Mouse (Mus musculus) stomach, embryonic 15.5 days (tissue): ENCODE results near the gene Nrxn3. TPM values are rescaled to one million over a fixed set of nuclear protein-coding genes. Genes with fewer than 3 reads are reported as not detected.

ENCODE experiments used
- ATAC-seq: fragments of 200-750 bp; cut with Nextera tagmentation; 2 replicates; pipeline ENCODE4 v1.8.0; 2017; ENCODE audit warnings: low read depth, moderate number of reproducible peaks, moderate TSS enrichment; ENCODE audit not compliant: insufficient read depth, low FRiP score
- H3K27ac ChIP-seq: fragments of 300-500 bp; sonication (generic); 2 replicates; pipeline ENCODE4 v1.5.1; 2015; ENCODE audit warnings: mild to moderate bottlenecking, inconsistent platforms
- H3K27me3 ChIP-seq: fragments of 300-500 bp; sonication (generic); replicated peaks from 2 replicates; pipeline ENCODE4 v1.6.1; 2015; ENCODE audit warnings: inconsistent platforms
- H3K36me3 ChIP-seq: fragments of 300-500 bp; sonication (generic); 2 replicates; pipeline ENCODE4 v1.6.1; 2015; ENCODE audit warnings: inconsistent platforms
- H3K4me1 ChIP-seq: fragments of 300-500 bp; sonication (generic); 2 replicates; pipeline ENCODE4 v1.6.1; 2015; ENCODE audit warnings: inconsistent platforms
- H3K4me2 ChIP-seq: fragments of 300-500 bp; sonication (generic); 2 replicates; pipeline ENCODE4 v1.6.1; 2015; ENCODE audit warnings: mild to moderate bottlenecking, inconsistent platforms
- H3K4me3 ChIP-seq: fragments of 300-500 bp; sonication (generic); replicated peaks from 2 replicates; pipeline ENCODE4 v1.5.1; 2015; ENCODE audit warnings: inconsistent platforms
- H3K9ac ChIP-seq: fragments of 300-500 bp; sonication (generic); 2 replicates; pipeline ENCODE4 v1.6.1; 2015; ENCODE audit warnings: inconsistent platforms
- H3K9me3 ChIP-seq: fragments of 300-500 bp; sonication (generic); 2 replicates; pipeline ENCODE4 v1.6.1; 2016; ENCODE audit warnings: inconsistent platforms
- WGBS: fragments of 180-500 bp; shearing (Covaris S2); methylation state at CpG from one replicate; pipeline ENCODE4 v1.1.7; 2015; 5-methylcytosine and 5-hydroxymethylcytosine counted together
- polyA plus RNA-seq: library from polyadenylated mRNA; unstranded; fragments of >200 nt; fragmentation: Nextera tagmentation; extraction: Ambion mirVana; gene quantifications from 2 replicates; pipeline ENCODE4 v1.2.1, GENCODE M21; 2015

The Nrxn3 gene
- polyA plus RNA-seq, 1 experiment from 2014 or later = 2.4 TPM

- Histone ChIP-seq H3K4me2 (no peak overlapping the region), H3K36me3 (no peaks in the 10 kb centered on the region), H3K27me3 (no peaks in the 10 kb centered on the region), H3K4me3 (no peak overlapping the region), H3K9me3 (no peaks in the 10 kb centered on the region), H3K9ac (no peak overlapping the region), H3K4me1 (no peaks in the 10 kb centered on the region), H3K27ac (no peak overlapping the region)
- no peak for ATAC-seq
- WGBS = 73% methylated on average over 8 of the region's 8 CpGs
Observed at GRCm38 (mm10) chr12:89918138-89918829, 1195.6 kb downstream of the Nrxn3 start.

DNA sequence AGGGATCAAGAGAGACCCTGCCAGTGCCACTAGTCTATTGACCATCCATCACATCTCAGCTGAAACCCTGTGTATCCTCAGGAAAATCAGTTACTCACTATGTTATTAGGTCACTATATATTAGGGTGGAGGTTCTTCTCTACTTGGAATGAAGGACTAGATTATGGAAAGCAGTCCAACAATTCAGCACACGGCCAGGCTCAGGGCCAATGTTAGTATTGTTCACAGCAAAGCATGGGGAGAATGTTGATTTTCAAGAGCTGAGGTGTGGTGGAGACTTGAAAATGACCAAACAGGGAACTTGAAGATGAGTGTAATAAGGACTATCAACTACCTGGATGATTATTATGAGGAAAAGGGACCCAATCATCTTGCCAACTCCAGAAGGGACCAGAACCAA, 1209.7 kb downstream of the Nrxn3 start:
- H3K4me3 ChIP-seq = no peak overlapping the region
- WGBS = 83% methylated on average over 1 of the region's 1 CpGs
- ATAC-seq = no peak
- no peaks in the 10 kb centered on the region for H3K9me3 ChIP-seq
- H3K36me3 ChIP-seq = no peaks in the 10 kb centered on the region
- H3K27ac ChIP-seq = no peak overlapping the region
- no peak overlapping the region for H3K9ac ChIP-seq
- H3K4me1 ChIP-seq = no peaks in the 10 kb centered on the region
- H3K4me2 ChIP-seq = no peak overlapping the region
- H3K27me3 ChIP-seq = no peaks in the 10 kb centered on the region

DNA sequence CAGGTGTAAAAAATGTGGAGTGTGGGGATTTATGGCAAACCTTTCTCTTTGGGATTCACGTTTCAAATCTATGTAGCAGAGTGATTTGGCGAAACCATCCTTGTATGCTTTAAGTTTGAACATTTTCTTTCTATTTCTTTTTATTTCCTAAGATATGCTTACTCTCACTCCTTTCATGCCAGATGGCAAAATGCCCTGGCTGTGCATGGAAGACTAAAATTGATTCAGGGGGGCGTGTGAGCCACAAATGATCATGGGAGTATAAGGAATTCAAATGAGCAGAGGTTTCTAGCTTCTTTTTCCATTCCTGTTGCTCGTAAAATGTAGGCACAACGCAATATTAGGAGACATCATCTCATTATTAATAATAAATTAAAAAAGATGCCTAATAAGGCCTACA, 1211.0 kb downstream of the Nrxn3 start:
- no peak overlapping the region for H3K27ac ChIP-seq
- no peaks in the 10 kb centered on the region for H3K27me3 ChIP-seq
- H3K4me2 ChIP-seq = no peak overlapping the region
- H3K4me3 ChIP-seq = no peak overlapping the region
- 75% methylated on average over 5 of the region's 5 CpGs for WGBS
- H3K9me3 ChIP-seq = no peaks in the 10 kb centered on the region
- H3K9ac ChIP-seq = no peak overlapping the region
- no peaks in the 10 kb centered on the region for H3K36me3 ChIP-seq
- H3K4me1 ChIP-seq = no peaks in the 10 kb centered on the region
- ATAC-seq = no peak

DNA sequence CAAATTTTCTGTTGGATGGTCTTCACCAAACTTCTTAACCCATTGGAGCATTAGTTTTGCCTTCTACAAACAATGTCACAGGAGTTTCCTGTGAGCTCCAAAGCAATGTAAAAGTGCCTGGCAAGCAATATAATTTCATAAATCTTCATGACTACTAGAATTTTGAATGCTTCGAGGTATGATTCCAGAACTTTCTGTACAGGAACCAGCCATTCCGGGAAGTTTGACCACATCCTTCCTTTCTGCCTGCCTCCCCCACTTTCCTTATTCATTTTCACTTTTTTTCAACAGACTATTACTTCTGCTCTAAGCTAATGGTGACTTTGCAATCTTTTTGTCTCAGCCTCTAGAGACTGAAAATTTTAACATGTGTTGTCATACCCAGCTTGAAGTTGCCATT, 1218.1 kb downstream of the Nrxn3 start:
- H3K4me2 ChIP-seq = no peak overlapping the region
- no peak overlapping the region for H3K9ac ChIP-seq
- no peaks in the 10 kb centered on the region for H3K4me1 ChIP-seq
- no peaks in the 10 kb centered on the region for H3K36me3 ChIP-seq
- WGBS = 69% methylated on average over 2 of the region's 2 CpGs
- no peak overlapping the region for H3K27ac ChIP-seq
- H3K9me3 ChIP-seq = no peaks in the 10 kb centered on the region
- no peaks in the 10 kb centered on the region for H3K27me3 ChIP-seq
- ATAC-seq = no peak
- no peak overlapping the region for H3K4me3 ChIP-seq

GRCm38 (mm10) chr12:89945911-89946502, 1223.3 kb downstream of the Nrxn3 start:
- no peaks in the 10 kb centered on the region for H3K4me1 ChIP-seq
- no peak overlapping the region for H3K4me3 ChIP-seq
- no peak overlapping the region for H3K4me2 ChIP-seq
- no peak overlapping the region for H3K27ac ChIP-seq
- H3K27me3 ChIP-seq = no peaks in the 10 kb centered on the region
- no peak overlapping the region for H3K9ac ChIP-seq
- no peak for ATAC-seq
- no peaks in the 10 kb centered on the region for H3K9me3 ChIP-seq
- no peaks in the 10 kb centered on the region for H3K36me3 ChIP-seq
- WGBS = 73% methylated on average over 2 of the region's 2 CpGs

DNA sequence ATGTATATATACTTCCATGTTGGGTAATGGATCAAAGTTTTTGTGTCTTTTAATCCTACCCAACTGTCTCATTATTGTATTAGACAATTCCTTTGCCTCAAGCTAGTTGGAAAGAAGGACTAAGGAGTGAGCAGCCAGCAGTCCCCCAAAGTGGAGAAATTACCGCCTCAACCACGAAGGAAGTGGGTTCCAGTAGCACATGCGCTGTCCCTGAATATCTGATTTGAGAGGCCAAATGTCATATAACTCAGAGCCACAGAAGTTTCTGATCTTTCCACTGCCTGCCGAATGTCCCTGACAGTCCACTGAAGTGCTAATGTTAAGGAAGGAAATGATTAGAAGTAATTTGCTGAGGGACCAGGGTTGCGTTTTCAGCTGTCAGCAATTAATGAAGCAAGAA, 1223.8 kb downstream of the Nrxn3 start:
- ATAC-seq = no peak
- H3K27me3 ChIP-seq = no peaks in the 10 kb centered on the region
- no peaks in the 10 kb centered on the region for H3K4me1 ChIP-seq
- no peak overlapping the region for H3K4me3 ChIP-seq
- 65% methylated on average over 5 of the region's 5 CpGs for WGBS
- H3K9ac ChIP-seq = no peak overlapping the region
- no peak overlapping the region for H3K4me2 ChIP-seq
- no peak overlapping the region for H3K27ac ChIP-seq
- no peaks in the 10 kb centered on the region for H3K9me3 ChIP-seq
- H3K36me3 ChIP-seq = no peaks in the 10 kb centered on the region

DNA sequence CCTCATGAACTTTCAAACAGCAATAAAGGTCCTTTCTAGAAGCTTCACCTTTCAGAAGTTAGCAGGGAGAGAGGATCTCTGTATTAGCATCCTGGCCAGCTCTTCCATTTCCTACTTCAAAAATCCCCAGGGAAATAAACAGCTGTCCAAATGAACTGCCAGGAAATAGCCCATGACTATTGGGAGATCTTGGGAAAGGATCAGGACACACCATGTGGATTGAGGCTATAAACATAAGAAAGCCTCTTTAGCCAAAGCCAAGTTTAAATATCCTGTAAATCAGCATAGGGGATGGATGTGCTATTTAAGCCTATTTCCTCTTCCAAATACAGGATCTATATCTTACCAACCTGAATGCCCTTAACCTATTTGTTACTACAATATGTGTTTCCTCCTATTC, 1230.6 kb downstream of the Nrxn3 start:
- Histone ChIP-seq H3K4me2 (no peak overlapping the region), H3K27ac (no peak overlapping the region), H3K4me1 (no peaks in the 10 kb centered on the region), H3K4me3 (no peak overlapping the region), H3K36me3 (no peaks in the 10 kb centered on the region), H3K9me3 (no peaks in the 10 kb centered on the region), H3K9ac (no peak overlapping the region), H3K27me3 (no peaks in the 10 kb centered on the region)
- ATAC-seq = no peak

- Histone ChIP-seq H3K36me3 (no peaks in the 10 kb centered on the region), H3K27ac (no peak overlapping the region), H3K9me3 (no peaks in the 10 kb centered on the region), H3K4me3 (no peak overlapping the region), H3K4me2 (no peak overlapping the region), H3K4me1 (no peaks in the 10 kb centered on the region), H3K27me3 (no peaks in the 10 kb centered on the region), H3K9ac (no peak overlapping the region)
- no peak for ATAC-seq
- 28% methylated on average over 3 of the region's 3 CpGs for WGBS
Observed at GRCm38 (mm10) chr12:89953649-89954048, 1231.0 kb downstream of the Nrxn3 start.

- 75% methylated on average over 5 of the region's 5 CpGs for WGBS
- Histone ChIP-seq H3K4me3 (no peak overlapping the region), H3K4me1 (no peaks in the 10 kb centered on the region), H3K9ac (no peak overlapping the region), H3K27me3 (no peaks in the 10 kb centered on the region), H3K36me3 (no peaks in the 10 kb centered on the region), H3K4me2 (no peak overlapping the region), H3K27ac (no peak overlapping the region), H3K9me3 (no peaks in the 10 kb centered on the region)
- ATAC-seq = no peak
Observed at GRCm38 (mm10) chr12:89954441-89955070, 1231.9 kb downstream of the Nrxn3 start.

DNA sequence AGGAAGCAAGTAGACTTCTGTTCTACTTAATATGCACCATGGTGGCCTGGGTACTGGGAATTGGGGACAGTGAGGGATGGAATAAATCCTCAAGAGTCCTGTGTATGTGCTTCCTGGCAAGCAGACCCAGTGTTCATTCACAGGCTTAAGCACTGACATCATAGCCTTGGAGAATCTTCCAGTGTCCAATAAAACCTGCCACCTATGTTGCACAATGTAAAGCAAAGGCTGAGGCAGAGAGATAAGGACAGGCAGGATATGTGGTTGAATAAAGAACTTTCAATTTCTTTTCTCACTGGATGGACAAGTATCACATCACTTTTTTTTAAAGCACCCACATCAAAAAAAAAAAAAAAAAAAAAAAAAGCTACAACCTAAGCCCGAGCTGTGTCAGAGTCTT, 1240.4 kb downstream of the Nrxn3 start:
- 71% methylated on average over 1 of the region's 1 CpGs for WGBS
- Histone ChIP-seq H3K27me3 (no peaks in the 10 kb centered on the region), H3K9me3 (no peaks in the 10 kb centered on the region), H3K36me3 (no peaks in the 10 kb centered on the region), H3K4me3 (no peak overlapping the region), H3K27ac (no peak overlapping the region), H3K4me2 (no peak overlapping the region), H3K9ac (no peak overlapping the region), H3K4me1 (no peaks in the 10 kb centered on the region)
- no peak for ATAC-seq

DNA sequence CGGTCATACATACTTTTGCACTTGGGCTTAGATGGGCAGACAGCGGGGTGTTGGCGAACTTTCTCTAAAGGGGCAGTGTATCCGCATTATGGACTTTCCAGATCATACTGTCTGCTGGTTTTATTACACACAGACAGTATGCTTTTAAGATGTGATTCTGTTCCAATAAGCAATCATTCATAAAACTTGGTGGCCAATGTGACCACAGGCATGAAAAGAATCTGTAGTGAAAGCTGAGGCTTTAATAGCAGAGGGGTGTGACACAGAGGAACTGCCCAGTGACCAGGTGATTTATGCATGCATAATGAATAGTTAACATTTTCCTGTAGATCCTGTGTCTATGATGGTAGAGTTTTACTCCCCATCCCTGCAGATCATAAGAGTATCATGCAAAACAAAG, 1254.0 kb downstream of the Nrxn3 start:
- Histone ChIP-seq H3K27me3 (no peaks in the 10 kb centered on the region), H3K4me3 (no peak overlapping the region), H3K4me2 (no peak overlapping the region), H3K9me3 (no peaks in the 10 kb centered on the region), H3K27ac (no peak overlapping the region), H3K36me3 (no peaks in the 10 kb centered on the region), H3K9ac (no peak overlapping the region), H3K4me1 (no peaks in the 10 kb centered on the region)
- WGBS = 95% methylated on average over 4 of the region's 4 CpGs
- no peak for ATAC-seq

GRCm38 (mm10) chr12:89977479-89977878, 1254.8 kb downstream of the Nrxn3 start:
- Histone ChIP-seq H3K4me1 (no peaks in the 10 kb centered on the region), H3K9ac (no peak overlapping the region), H3K36me3 (no peaks in the 10 kb centered on the region), H3K4me2 (no peak overlapping the region), H3K27me3 (no peaks in the 10 kb centered on the region), H3K27ac (peak overlapping the region; percentile 26; the same call in 1 of the 2 replicates), H3K4me3 (no peak overlapping the region), H3K9me3 (no peaks in the 10 kb centered on the region)
- ATAC-seq = no peak
- 66% methylated on average over 5 of the region's 5 CpGs for WGBS
